Mouse (Mus musculus) kidney, postnatal 14 days (tissue): ENCODE results near the gene Nyap1.

Experiments
- DNase-seq: peaks from one replicate; pipeline ENCODE4 v3.0.0; 2022; ENCODE audit warnings: mixed read lengths

The Nyap1 gene

DNA sequence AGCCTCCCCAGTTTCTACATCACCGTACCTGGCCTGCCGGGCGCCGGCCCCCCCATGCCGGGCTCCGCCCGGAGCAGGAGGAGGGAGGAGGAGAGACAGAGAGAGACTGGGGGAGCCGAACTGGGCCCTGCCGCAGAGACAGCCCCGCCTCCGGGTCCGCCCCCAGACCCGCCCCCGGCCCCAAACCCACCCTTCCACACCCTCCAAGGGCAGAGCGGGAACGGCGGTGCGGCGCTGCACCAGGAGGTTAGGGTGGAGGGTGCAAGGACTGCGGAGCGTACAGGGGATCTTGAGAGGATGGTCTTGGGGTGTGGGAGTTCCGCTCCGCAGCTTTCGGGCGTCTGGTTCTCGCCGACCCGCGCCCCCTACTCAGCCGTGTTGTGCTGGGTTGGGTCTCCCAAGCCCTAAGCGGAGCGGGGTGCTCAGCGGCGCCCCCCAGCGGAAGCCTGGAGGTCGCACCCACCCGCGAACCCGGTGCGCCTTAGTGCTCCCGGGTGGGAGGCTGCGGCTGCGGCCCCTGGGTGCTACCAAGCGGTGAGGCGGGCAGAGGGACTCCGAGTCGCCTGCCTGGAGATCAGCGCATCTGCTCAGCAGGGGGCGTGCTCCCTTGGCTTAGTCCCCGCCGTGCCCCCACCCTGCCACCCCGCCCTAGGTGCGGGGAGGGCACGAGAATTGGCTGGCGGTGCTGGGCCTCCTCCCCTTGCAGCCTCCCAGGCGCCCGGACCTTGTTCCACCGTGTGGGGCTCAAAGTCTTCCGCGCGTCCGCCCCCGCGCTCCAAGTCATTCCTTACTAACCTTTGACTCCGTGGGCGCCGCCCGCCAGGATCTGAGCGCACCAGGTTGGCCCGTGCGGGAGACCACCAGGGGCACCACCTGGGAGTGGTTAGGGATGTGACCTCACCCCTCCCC, at the start of gene Nyap1:
TSS of gene Nyap1 (minus strand) at position 585 of the 909 bp plus-strand sequence.
- peak; percentile 90 for DNase-seq

DNA sequence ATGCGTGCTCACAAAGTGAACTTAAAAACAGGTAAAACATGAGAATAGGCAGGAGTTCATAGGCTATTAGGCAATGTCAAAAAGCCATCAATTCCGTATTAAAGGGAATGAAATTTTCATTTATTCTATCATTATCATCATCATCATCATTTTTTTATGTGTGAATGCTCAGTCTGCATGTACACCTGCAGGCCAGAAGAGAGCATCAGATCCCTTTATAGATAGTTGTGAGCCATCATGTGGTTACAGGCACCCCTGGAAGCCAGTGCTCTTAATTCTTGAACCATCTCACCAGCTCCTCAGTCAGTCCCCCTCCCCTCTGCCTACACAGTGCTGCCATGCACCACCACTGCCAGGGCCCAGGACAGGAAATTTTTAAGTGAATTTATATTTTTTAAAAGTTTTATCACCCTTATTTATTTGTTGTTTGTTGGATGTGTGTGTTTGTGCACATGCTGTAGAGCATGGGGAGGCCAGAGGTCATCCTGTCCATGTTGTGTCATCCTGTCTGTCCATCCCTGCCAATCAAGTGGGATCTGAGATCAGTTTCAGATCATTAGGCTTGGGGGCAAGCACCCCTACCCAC, 47.6 kb upstream of the Nyap1 start:
- DNase-seq: no peak

DNA sequence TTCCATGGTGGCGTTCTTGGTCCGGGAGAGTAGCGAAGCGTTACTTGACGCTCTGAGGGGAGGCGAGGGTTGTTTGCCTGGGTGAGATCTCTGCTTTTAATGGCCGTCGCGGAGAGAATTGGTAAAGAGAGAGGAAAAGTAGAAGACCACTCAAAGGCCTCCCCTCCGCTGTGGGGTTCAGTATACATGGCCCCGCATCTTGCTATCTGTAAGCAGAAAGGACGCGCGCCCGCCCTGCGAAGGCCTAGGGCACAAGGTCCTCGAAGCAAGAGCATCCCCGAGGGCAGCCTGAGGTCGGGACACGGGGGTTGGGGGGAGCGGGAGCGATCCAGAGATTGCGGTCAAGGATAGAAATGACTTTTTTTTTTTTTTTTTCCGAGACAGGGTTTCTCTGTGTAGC, 46.8 kb upstream of the Nyap1 start:
- no peak for DNase-seq

DNA sequence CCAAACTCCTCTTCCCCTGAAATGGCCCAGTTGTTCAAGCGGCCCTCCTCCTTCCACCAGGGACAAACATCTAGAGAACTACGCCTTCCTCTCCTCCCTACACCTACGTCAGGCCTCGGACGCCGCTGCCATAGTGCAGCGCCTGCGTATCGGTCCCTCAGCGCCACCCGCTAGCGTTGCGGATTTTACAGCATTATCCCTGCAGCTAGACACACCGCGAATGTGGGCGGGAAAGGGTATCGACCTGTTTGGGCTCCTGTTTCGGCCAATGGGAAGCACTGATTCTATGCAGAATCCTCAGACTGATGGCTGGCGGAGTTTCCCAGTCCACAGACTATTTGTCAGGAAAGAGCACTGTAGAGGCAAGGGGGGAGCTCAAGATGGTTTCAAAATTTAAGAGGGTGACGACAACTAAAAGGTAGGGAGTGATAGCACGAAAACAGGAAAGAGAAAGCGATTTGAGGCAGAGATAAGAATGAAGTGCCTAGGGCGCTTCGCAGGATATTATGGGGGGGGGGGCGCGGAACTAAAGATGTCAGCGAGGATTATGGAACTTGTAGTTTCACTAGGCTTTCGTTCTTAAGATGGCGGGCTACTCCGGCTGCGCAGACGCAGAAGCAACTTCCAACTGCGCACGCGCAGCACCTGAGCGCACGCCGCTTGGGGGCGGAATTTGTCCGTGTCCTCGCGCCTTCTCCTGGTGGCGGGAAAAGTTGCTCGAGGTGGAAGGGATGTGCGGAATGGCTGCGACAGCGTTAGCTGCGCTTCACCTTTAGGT, 45.9 kb upstream of the Nyap1 start, which contains the start of the genes Mepce and Zcwpw1:
TSS of gene Mepce (minus strand) at position 505 of the 778 bp plus-strand sequence.
TSS of gene Zcwpw1 (plus strand) at position 648 of the 778 bp plus-strand sequence.
- peak; percentile 96 for DNase-seq

DNA sequence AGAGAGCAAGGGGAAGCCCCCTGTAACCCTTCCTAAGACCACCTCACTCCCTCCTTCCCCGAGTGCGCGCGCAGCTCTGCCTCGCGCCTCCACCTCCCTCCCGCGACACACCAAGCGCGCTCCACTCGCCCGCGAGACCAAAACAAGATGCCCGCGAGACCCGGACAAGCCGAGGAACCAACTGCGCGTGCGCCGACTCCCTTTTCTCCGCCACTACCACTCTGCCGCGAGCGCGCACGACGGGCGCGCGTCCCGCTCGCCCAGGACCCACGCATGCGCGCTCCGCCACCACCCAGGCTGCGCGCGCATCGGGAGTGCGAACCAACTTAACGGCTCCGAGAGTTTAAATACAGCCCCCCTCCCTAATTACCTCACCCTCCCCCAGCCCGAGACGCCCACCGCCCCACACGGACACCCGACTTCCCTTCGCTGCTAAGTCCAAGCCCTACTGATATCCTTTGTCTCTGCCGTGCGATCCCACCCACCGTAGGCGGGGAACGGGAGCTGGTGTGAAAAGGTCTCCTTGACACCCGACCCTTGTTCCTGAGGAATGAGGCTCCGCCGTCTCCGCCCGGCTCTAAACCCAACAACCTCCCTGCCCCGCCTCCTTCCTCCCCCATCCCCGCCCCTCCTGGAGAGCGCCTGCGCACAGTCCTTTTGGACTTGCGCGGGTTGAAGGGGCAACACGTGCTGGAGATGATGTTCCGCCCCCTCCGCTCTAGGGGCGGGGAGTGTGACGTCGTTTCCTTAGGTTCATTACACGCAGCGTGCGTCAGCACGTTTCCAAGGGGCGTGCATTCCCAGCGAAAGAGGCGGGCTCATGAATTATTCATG, 44.9 kb upstream of the Nyap1 start:
- DNase-seq: peak; percentile 100

DNA sequence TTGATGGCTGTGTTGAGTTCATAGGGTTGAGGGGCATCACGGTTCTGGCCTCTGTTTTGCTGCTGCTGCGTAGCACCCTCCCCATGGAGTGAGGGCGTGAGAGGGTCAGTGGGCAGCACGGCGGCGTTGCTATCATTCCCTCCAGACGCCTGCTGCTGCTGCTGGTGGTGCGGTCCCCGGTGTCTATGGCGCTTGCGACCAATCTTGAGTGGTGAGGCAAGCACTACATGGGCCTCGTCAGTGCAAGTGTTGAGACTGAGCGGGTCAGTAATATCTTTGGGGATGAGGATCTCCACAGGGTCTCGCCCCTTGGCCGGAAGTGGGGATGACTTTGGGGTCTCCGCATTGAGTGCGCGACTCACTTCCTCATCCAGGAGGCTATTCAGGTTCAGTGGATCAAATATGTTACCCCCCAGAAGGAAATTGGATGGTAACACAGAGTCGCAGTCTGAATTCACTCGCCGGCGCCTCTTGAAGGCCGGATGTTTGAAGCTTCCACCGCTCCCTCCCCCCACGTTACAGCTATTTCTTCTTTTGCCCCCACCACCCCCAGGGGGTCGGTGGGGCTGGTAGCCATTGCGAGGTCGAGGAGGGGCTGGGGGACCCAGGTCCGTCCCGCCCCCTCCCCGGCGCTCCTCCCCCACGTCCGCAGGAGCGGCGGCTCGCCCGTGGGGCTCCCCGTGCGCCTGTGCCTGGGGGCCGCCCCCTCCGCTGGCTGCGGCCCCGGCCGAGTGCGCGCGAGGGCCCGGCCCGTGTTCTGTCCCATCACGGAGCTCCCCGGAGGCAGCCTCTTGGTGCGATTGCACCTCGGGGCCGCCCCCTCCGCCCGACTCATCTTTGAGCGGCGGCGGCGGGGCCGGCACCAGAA, 44.0 kb upstream of the Nyap1 start:
- no peak for DNase-seq

DNA sequence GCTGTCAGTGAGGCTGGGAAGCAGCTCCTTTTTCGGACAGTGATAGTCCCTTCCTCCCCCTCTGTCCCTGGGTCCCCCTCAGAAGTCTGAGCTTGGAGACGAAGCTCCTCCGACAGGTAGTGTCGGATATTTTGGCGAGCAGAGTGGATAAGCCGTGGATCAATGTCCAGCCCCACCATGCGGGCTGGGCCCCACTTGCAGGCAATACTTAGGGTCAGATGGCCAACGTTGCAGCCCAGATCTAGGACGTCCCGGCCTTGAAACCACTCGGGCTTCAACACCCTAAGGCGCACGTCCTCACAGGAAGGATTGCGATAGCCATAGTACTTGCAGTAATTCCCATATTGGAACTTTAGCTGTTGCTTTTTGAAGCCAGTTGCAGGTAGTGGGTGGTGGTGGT, 43.1 kb upstream of the Nyap1 start:
- DNase-seq: no peak

DNA sequence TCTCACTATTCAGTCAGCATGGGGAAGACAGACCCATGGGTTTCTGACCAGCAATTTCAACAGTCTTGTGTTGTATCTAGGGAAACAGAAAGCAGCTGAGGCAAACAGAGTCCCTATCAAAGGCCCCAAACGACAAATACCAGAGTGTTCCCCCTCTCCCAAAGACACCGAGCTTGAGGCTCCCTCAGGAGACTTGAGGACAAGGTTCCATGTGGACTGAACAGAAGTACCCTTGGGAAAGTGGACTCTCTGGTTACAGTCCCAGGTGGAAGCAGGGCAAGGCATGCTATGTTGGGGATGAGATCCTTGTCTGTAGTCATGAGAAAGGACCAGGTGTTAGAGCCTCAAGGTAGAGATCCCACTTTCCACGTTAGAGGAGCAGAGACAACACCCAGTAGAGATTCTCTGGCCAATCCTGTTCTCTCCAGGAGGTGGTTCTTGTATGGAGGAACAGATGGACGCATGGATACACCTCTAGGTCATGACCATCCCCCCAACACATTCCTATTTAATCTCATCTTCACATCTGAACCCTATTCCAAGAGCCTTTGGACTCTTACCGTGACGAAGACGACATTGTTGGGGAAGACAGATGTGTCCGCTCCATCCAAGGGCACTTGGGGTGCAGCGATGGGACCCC, 42.6 kb upstream of the Nyap1 start:
- DNase-seq: no peak

DNA sequence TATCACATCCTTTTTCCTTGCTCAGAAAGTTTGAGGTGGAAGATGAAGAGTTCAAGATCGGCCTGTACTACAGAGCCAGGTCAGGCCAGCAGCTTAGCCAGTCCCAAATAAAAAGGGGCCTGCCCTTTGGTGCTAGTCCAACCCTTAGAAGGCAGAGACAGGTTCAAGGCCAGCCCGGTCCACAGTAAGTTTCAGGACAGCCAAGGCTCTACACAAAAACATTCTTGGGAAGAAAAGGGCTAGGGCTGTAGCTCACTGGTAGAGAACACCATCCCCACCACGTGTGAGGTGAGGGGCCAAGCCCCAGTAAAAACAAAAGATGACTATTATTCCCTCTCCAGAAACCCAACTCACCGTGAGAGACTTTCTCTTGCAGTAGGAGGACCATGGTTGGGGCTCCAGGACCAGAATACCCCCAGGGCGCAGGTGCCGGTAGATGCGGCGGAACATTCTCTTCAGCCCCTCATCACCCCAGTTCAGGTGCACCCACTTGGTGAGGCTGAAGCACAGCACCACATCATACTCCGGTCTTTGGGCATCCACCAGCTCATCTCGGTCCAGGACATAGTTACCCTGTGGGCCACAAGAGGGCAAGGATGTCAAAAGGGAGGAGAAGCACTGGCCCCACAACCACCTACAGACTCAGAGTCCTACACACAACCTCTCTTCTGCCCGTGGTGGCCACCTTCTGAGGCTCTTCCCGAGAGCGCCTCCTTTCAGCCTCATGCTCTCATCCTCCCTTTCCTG, 41.5 kb upstream of the Nyap1 start:
- DNase-seq: no peak

DNA sequence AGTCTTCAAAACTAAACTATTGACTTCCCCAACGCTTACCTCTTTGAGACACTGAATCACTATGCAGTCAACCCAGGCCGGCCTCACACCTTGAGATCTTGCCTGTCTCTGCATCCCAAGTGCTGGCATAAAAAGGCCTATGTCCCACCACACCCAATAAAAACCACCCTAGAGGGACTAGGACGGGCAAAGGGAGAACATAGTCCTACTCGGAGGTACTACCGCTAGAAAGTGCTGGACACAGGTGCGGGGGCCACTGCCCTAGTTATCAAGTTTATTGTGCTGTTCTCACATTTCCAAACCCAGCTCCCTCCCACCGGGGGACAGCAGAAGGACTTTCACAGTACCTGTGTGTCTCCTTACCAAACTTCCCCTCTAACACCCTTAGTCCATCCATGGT, 40.3 kb upstream of the Nyap1 start:
- no peak for DNase-seq

DNA sequence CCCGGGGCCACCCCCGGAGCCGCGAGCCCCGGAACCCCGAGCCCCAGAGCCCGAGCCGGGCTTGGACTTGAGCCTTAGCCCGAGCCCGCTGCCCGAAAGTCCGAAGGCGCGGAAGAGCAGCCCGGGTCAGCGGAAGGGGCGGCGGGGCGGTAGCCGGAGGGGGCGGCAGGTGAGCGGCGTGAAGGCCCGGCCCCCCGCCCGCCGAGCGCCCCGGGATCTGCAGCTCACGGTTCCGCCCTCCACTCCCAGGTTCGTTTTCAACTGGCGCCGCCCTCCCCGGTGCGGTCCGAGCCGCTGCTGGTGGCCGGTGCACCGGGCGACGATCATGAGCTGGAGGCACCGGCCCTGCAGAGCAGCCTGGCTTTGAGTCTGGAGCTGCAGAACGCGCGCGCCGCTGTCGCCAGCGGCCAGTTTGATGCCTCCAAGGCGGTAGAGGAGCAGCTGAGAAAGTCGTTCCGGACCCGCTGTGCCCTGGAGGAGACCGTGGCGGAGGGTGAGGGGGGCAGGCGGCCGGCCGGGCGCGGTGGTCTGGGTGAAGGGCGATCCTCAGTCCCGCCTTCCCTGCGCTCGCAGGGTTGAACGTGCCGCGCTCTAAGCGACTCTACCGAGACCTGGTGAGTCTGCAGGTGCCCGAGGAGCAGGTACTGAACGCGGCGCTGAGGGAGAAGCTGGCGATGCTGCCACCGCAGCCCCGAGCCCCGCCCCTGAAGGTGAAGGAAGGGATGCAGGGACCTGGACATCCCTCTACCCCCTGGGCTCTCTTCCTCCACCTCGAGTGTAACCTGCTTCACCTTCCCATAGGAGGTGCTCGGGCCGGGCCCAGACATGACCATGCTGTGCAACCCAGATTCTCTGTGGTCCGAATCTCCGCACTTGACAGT, 37.9 kb upstream of the Nyap1 start:
- DNase-seq: peak; percentile 39

DNA sequence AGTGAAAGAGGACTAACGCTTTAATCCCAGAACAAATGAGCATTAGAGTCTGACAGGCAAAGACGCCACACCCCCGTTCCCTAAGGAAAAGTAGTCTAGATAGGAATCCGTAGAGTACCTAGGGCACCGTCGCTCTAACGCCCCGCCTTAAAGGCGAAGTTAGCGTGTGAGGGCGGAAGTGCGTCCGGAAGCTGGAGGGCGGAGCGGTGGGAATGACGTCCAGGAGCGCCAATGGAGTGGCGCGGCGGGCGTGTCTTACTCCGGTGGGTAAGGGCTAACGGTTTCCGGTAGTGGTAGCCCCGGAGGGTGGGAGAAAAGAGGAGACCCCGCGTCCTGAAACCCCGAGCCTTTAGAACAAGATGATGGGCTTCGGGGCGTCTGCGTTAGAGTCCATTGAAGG, 37.2 kb upstream of the Nyap1 start, which contains the start of gene Ppp1r35:
TSS of gene Ppp1r35 (plus strand) at position 215 of the 400 bp plus-strand sequence.
- peak; percentile 98 for DNase-seq

DNA sequence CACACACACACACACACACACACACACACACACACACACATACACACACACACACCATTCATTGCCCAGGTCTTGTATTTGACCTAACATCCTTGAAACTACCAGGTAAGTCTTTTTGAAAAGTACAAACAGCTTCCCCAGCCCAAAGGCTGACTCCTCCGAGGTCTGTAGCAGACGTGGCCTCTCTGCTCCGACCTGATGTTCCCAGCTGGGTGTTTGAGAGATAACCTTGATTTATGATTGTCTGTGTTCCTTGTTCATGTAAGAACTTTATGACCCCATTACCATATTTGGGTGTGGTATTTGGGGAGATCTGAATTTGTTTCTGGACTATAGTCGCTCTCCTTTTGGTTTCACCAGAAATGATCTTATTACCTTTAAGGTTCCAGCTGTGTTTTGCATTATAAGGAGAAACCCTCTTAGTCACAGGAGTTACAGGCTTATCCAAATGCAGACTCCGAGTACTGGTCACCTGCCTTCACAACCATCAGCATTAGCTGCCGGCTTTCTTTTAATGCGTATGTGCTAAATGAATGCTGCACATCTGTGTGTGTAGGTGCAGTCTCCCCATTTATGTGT, 35.9 kb upstream of the Nyap1 start:
- DNase-seq: no peak

DNA sequence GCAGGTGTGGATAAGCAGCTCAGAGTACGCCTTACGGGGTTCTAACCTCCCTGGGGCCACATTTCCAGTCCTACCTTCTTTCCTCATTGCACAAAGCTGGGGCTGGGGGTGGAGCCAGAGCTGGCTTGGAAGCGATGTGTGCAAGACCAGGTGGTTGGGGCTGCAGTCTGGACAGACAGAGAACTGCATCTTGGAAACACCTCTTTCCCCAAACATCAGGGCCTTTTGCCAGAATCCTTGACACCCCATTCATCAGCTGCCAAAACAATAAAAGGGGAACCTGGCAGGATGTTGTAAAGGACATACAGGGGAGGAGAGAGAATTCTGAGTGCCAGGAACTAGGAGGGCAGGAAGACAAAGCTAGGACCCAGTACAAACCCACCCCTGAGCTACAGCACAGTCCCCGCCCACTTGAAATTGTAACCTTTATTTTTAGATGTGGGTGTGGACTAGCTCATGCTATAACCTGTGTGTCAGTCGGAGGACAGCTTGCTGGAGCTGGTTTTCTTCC, 35.1 kb upstream of the Nyap1 start:
- peak; percentile 68 for DNase-seq

DNA sequence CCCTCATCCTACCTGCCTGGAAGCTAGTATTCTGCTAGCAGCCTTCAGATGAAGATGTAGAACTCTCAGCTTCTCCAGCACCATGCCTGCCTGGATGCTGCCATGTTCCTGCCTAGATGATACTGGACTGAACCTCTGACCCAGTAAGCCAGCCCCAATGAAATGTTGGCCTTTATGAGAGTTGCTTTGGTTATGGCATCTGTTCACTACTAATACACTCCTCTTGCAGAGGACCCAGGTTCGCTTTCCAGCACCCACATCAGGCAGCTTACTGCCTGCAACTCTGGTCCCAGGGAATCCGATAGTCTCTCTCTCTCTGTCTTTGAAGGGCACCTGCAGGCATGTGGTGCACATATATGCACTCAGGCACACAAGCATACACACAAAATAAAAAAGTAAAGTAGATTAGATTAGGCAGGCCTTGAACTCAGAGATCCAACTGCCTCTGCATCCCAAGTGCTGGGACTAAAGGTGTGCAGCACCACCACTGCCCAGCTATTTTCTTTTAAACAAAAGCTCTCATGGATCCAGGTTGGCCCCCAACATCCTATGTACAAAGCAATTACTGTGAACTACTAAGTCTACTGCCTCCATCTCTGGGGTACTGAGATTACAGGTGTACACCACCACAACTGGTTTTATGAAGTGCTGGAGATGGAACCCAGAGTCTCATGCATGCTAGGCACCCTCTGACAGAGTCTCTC, 34.3 kb upstream of the Nyap1 start:
- DNase-seq: no peak

DNA sequence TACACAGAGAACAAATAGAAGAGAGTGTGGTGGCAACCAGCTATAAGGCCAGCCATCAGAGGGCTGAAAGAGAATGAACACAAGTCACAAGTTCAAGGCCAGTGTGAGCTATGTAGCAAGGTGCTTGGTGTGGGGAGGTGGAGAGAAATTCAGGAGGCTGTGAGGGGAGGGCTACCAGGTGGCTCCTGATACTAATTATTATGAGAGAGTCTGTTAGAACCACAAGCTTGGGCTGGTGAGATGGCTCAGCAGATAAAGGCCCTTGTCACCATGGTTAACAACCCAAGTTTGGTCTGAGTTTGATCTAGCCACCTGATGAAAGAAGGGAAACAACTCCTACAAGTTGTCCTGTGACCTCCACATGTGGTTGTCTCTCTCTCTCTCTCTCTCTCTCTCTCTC, 31.3 kb upstream of the Nyap1 start:
- DNase-seq: no peak

DNA sequence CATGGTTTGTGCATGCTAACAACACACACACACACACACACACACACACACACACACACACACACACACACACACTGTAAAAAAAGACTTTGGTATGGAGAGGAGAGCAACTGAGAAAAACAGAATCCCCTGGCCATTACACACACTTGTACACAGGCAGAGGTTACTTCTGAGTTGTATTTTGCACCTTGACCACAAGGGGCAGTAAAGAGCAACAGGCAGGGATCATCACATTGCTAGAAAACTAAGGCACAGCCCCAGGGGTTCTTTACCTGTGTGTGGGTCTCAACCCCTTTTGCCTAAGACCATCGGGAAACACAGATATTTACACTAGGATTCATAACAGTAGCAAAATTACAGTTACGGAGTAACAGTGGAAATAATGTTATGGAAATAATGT, 29.3 kb upstream of the Nyap1 start:
- DNase-seq: no peak

DNA sequence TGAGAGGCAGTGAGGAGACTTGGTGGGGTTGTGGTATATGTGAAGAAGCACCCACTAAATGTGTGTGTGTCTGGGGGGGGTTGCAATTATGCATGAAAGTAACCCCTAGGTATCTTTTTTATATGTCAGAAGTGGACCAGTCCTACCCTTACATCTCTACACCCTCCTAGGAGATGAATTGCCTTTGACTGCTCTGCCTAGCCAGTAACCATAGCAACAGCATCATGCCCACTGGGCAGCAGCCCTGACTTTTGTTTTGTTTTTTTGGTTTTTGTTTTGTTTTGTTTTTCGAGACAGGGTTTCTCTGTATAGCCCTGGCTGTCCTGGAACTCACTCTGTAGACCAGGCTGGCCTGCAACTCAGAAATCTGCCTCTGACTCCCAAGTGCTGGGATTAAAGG, 27.1 kb upstream of the Nyap1 start:
- DNase-seq: no peak
